Mouse (Mus musculus): ENCODE results near the gene 1110008P14Rik. TPM values are rescaled to one million over a fixed set of nuclear protein-coding genes. Genes with fewer than 3 reads are reported as not detected.

Gene 1110008P14Rik
- polyA plus RNA-seq, 1 experiment from 2014 or later = 47.8 TPM

DNA sequence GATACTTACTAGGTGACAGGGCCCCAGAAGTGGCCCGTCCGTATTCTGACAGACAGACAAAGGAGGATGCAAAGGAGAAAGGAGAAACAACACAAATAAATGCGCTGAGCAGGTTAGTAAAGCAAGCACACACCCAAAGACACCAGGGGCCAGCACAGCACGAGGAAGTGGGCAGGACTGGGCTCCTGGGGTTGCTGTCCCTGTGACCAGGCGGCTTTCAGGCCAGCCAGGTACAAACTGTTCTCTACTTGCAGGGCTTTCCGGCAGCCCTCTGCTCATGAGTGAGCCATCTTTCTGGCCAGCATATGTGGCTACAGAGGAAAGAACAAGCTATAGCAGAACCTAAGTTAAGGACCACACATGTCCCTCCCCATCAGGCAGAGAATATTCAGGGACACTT lies 38.9 kb upstream of the 1110008P14Rik start:
- H3K27me3 ChIP-seq = no peaks in the 10 kb centered on the region
- no peak overlapping the region for H3K4me3 ChIP-seq
- ATAC-seq (ENCODE audit: insufficient number of reproducible peaks, insufficient read depth, low FRiP score, low TSS enrichment, low read depth) = no peak
- WGBS = 83% methylated on average over 6 of the region's 6 CpGs
- H3K36me3 ChIP-seq = peaks cover 59% of the 10 kb centered on the region
- no peaks in the 10 kb centered on the region for H3K9me3 ChIP-seq
- H3K9ac ChIP-seq = no peak overlapping the region
- H3K4me2 ChIP-seq = no peak overlapping the region
- no peak overlapping the region for H3K27ac ChIP-seq
- peaks cover 53% of the 10 kb centered on the region for H3K4me1 ChIP-seq

DNA sequence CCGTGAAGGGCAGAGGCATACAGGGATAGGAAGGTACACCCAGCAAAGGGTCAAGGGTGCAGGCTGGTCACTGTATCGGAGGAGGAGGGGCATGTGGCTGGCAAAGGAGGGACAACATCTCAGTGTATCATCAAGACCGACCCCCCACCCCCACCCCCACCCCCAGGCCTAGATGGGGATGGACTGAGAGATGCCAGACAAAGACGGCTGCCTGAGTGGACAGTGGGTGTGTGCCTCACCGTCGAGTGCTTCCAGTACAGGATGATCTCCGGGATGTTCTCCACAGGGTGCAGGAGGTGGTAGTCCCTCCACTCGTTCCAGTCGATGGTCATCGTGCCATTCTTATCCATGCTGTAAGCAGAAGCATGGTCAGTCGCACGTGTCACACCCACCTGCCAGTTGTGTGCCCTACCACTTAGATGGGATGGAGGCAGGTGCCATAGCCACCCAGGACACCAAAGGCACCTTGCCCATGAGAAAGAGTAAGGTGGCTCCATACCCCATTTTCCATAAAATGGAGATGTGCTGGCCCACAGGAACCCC lies 38.4 kb upstream of the 1110008P14Rik start:
- 91% methylated on average over 12 of the region's 12 CpGs for WGBS
- peaks cover 48% of the 10 kb centered on the region for H3K4me1 ChIP-seq
- H3K9me3 ChIP-seq = no peaks in the 10 kb centered on the region
- no peak overlapping the region for H3K9ac ChIP-seq
- no peak overlapping the region for H3K4me2 ChIP-seq
- no peak overlapping the region for H3K27ac ChIP-seq
- peaks cover 64% of the 10 kb centered on the region for H3K36me3 ChIP-seq
- no peaks in the 10 kb centered on the region for H3K27me3 ChIP-seq
- ATAC-seq (ENCODE audit: insufficient number of reproducible peaks, insufficient read depth, low FRiP score, low TSS enrichment, low read depth) = no peak
- H3K4me3 ChIP-seq = no peak overlapping the region

DNA sequence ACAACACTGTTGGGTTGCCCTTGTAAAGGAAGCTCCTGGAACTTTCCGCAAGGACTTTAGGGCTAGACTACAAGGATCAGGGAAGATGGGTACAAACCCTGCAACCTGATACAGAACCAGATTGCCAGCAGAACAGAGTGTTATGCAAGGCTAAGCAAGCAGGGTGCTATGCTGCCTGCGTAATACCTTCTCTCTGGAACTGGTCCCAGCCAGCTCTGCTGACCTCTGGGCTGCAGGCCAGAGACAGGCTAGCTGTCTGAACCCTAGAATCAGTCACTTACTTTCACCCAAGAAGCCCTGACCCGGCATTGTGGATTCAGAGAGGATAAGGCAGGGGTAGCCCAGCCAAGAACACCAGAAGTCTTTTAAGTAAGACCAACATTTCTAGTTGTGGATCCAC lies 37.6 kb upstream of the 1110008P14Rik start:
- WGBS = 77% methylated on average over 3 of the region's 3 CpGs
- peaks cover 40% of the 10 kb centered on the region for H3K4me1 ChIP-seq
- H3K9me3 ChIP-seq = no peaks in the 10 kb centered on the region
- H3K9ac ChIP-seq = peak overlapping the region; percentile 44; the same call in 1 of the 2 replicates
- H3K4me3 ChIP-seq = no peak overlapping the region
- ATAC-seq (ENCODE audit: insufficient number of reproducible peaks, insufficient read depth, low FRiP score, low TSS enrichment, low read depth) = no peak
- H3K4me2 ChIP-seq = no peak overlapping the region
- H3K36me3 ChIP-seq = peaks cover 72% of the 10 kb centered on the region
- H3K27me3 ChIP-seq = no peaks in the 10 kb centered on the region
- H3K27ac ChIP-seq = 0 out of 2 replicates have a peak overlapping the region, but pooled peaks have one; percentile 7

DNA sequence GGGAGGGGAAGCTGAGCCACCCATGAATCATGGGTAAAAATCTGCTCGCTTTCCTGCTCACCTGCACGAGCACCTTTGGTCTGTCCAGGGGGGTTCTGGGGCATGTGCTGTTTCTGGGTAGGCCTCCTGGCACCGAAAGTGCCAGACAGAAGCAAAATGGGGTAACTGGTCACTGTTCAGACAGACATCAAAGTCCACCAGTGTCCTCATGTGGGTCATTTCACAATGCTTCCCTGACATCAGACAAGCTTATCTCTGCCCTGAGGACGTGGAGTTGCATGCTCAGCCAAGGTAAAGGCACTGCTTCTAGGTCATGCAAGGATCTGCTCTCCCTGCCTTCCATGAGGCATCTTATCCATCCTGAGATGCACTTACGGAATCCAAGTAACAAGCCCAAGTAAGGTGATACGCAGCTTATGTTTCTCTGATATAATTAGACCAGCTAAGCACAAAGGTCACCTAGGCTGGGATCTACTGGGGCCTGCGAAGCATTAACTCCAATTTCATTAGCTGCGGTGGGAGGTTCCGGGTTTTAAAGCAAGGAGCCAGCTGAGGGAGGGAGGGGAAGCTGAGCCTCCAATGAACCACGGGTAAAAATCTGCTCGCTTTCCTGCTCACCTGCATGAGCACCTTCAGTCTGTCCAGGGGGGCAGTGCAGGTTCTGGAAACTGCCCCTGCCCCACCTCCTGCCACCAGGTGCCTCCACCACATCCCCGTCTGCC lies 36.9 kb upstream of the 1110008P14Rik start:
- 48% methylated on average over 12 of the region's 12 CpGs for WGBS
- H3K9ac ChIP-seq = 0 out of 2 replicates have a peak overlapping the region, but pooled peaks have one; percentile 4
- no peak overlapping the region for H3K4me2 ChIP-seq
- H3K4me1 ChIP-seq = peaks cover 33% of the 10 kb centered on the region
- no peaks in the 10 kb centered on the region for H3K9me3 ChIP-seq
- ATAC-seq (ENCODE audit: insufficient number of reproducible peaks, insufficient read depth, low FRiP score, low TSS enrichment, low read depth) = no peak
- peak overlapping the region; percentile 34; the same call in 1 of the 2 replicates for H3K27ac ChIP-seq
- H3K4me3 ChIP-seq = no peak overlapping the region
- peaks cover 79% of the 10 kb centered on the region for H3K36me3 ChIP-seq
- H3K27me3 ChIP-seq = no peaks in the 10 kb centered on the region

DNA sequence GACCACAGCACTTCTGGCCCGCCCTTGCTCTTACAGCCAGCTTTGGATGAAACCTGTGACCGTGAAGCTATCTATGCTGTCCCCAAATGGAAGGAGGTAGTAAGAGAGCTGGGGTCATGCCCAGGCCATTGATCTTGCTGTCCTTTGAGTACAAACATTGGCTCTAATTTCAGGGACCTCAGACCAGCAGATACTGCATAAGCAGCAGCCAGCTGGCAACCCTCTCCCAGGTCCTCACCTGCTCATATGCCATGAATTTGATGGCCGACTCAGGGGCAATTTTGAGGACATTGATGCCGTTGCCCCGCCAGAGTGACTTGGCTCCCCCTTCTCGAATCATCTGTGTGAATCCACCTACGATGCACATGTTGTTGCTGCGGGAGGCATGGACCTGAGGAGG lies 35.7 kb upstream of the 1110008P14Rik start:
- no peaks in the 10 kb centered on the region for H3K9me3 ChIP-seq
- H3K27me3 ChIP-seq = no peaks in the 10 kb centered on the region
- H3K4me3 ChIP-seq = no peak overlapping the region
- H3K4me1 ChIP-seq = peaks cover 22% of the 10 kb centered on the region
- H3K9ac ChIP-seq = no peak overlapping the region
- H3K27ac ChIP-seq = no peak overlapping the region
- H3K36me3 ChIP-seq = peaks cover 79% of the 10 kb centered on the region
- 88% methylated on average over 8 of the region's 8 CpGs for WGBS
- ATAC-seq (ENCODE audit: insufficient number of reproducible peaks, insufficient read depth, low FRiP score, low TSS enrichment, low read depth) = no peak
- no peak overlapping the region for H3K4me2 ChIP-seq

DNA sequence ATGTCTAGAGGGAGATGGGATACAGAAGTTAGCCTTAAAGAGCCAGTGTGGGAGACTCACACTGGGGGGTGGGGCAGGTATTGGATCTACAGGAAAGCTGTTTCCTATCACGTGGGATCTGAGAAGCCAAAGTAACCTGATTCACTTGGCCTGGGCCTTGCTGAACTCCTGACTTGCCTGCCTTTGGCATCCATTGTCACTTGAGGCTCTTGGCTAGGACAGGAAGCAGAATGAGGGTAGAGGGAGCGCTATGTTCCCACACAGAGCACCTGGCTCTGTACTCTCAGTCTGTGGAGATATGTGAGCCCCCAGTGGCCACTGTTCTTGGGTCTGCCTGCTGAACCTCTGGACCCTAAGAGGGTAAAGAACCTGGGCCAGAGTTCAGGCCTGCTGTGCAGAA lies 34.8 kb upstream of the 1110008P14Rik start:
- H3K27me3 ChIP-seq = no peaks in the 10 kb centered on the region
- H3K9ac ChIP-seq = 0 out of 2 replicates have a peak overlapping the region, but pooled peaks have one; percentile 32
- H3K4me1 ChIP-seq = peaks cover 16% of the 10 kb centered on the region
- H3K4me3 ChIP-seq = no peak overlapping the region
- H3K36me3 ChIP-seq = peaks cover 78% of the 10 kb centered on the region
- ATAC-seq (ENCODE audit: insufficient number of reproducible peaks, insufficient read depth, low FRiP score, low TSS enrichment, low read depth) = no peak
- WGBS = 46% methylated on average over 2 of the region's 2 CpGs
- H3K4me2 ChIP-seq = no peak overlapping the region
- H3K9me3 ChIP-seq = no peaks in the 10 kb centered on the region
- H3K27ac ChIP-seq = no peak overlapping the region

DNA sequence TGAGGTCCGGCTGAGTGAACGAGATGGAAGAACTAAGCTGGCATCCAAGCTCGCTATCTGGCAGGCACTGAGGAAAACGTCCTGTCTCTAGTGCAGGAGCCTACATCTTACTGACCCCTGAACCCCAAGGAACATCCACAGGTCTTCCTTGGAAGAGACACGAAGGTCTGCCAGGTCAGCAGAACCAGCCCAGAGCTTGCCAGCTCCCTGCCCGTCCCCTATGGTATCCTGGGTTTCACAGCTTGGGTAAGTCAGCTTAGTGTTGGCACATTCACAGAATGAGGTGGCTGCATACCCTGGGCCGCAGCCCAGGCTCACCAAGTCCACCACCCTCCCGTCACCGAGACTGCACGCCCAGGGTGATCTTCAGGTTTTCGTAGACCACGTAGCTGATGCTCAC lies 34.1 kb upstream of the 1110008P14Rik start:
- no peak for ATAC-seq (ENCODE audit: insufficient number of reproducible peaks, insufficient read depth, low FRiP score, low TSS enrichment, low read depth)
- Histone ChIP-seq H3K4me3 (no peak overlapping the region), H3K9ac (no peak overlapping the region), H3K9me3 (no peaks in the 10 kb centered on the region), H3K27me3 (no peaks in the 10 kb centered on the region), H3K4me2 (no peak overlapping the region), H3K4me1 (peaks cover 16% of the 10 kb centered on the region), H3K36me3 (peaks cover 71% of the 10 kb centered on the region), H3K27ac (no peak overlapping the region)
- WGBS = 93% methylated on average over 12 of the region's 12 CpGs

DNA sequence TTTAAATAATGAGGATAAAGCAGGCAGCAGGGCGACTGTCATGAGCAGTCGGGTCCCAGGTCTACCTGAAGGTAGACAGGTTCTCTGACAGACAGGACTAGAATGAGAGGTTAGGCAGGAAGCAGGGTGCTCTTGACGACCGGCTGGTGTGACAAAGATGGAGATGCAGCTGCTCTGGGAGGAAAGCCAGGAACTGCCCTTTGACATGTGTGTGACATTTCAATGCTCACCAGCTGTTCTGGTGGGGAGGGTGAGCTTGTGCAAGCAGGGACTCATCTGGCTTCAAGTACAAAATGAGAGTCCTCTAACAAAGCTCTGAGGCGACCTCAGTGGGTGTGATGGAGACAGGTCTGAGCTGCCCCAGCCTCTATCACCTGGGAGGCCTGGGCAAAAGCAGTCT lies 32.2 kb upstream of the 1110008P14Rik start:
- no peaks in the 10 kb centered on the region for H3K9me3 ChIP-seq
- peaks cover 52% of the 10 kb centered on the region for H3K36me3 ChIP-seq
- 44% methylated on average over 5 of the region's 5 CpGs for whole genome bisulfite sequencing
- H3K4me2 ChIP-seq = no peak overlapping the region
- H3K27me3 ChIP-seq = no peaks in the 10 kb centered on the region
- ATAC-seq (ENCODE audit: insufficient number of reproducible peaks, insufficient read depth, low FRiP score, low TSS enrichment, low read depth) = no peak
- peaks cover 15% of the 10 kb centered on the region for H3K4me1 ChIP-seq
- no peak overlapping the region for H3K4me3 ChIP-seq
- 0 out of 2 replicates have a peak overlapping the region, but pooled peaks have one; percentile 16 for H3K27ac ChIP-seq
- no peak overlapping the region for H3K9ac ChIP-seq

DNA sequence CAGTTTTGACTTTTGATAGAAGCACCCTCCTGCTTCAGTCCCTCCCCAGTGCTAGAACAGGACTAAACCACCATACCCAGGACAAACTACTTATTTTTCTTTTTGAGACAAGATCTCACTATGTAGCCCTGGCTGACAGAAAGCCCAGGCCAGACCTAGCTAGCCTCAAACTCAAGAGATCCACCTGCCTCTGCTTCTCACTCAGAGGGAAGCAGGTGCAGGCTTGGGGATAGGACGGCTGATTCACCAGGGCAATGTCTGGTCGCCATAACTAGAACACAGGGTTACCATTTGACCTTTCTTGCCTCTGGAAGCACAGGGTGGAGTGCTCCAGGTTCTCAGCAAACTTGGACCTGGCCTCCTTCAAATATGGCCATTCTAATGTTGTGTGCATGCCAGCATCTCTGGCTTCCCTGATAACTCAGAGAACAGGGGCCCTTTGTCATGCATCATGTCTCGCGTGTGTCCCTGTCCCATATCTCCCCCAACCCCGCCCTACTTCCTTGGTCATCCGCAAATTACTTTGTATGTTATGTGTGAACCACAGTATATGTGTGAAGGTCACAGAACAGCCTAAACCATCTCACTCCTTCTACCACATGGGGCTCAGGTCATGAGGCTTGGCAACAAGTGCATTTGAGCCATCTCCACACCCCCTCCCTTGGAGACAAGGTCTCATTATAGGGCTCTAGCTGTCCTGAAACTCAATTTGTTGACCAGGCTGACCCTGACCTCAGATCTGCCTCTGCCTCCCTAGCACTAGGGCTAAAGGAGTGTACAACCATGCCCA lies 31.2 kb upstream of the 1110008P14Rik start:
- H3K4me3 ChIP-seq = no peak overlapping the region
- WGBS = 85% methylated on average over 6 of the region's 6 CpGs
- H3K27me3 ChIP-seq = no peaks in the 10 kb centered on the region

DNA sequence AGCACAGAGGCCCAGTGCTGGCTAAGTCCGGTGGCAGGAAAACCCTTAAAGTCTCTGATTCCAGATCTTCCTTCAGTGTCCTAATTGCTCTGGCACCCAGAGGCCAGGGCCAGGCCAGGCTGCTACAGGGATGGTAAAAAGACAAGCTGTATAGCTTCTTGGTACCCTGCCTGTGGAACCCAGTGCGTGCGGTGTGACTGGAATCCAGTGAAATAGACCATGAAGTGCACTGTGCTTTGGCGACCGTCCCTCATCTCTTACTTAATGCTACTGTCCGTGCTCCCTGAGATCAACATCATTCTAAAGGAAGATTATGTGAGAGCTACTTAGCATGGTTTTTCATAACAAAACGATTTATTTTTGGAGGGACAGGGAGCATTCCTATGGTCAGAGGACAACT lies 29.7 kb upstream of the 1110008P14Rik start:
- Histone ChIP-seq H3K4me3 (no peak overlapping the region), H3K9ac (no peak overlapping the region), H3K27me3 (no peaks in the 10 kb centered on the region), H3K4me1 (peaks cover 13% of the 10 kb centered on the region), H3K4me2 (no peak overlapping the region), H3K36me3 (peaks cover 27% of the 10 kb centered on the region), H3K27ac (no peak overlapping the region), H3K9me3 (no peaks in the 10 kb centered on the region)
- 81% methylated on average over 7 of the region's 7 CpGs for WGBS
- no peak for ATAC-seq (ENCODE audit: insufficient number of reproducible peaks, insufficient read depth, low FRiP score, low TSS enrichment, low read depth)

More for the DNA sequence above, 31.2 kb upstream of the 1110008P14Rik start:
- peaks cover 42% of the 10 kb centered on the region for H3K36me3 ChIP-seq
- no peaks in the 10 kb centered on the region for H3K9me3 ChIP-seq
- no peak overlapping the region for H3K9ac ChIP-seq
- no peak overlapping the region for H3K4me2 ChIP-seq
- H3K27ac ChIP-seq = no peak overlapping the region
- H3K4me1 ChIP-seq = peaks cover 13% of the 10 kb centered on the region
- no peak for ATAC-seq (ENCODE audit: insufficient number of reproducible peaks, insufficient read depth, low FRiP score, low TSS enrichment, low read depth)

All from embryonic facial prominence, embryonic 13.5 days (tissue).